Mouse (Mus musculus) midbrain, embryonic 13.5 days (tissue): ENCODE measurements around the gene Crtc3. TPM values are rescaled to one million over a fixed set of nuclear protein-coding genes. Genes with fewer than 3 reads are reported as not detected.

Experiments used
- ATAC-seq: fragments of 200-750 bp; cut with Nextera tagmentation; 2 replicates; pipeline ENCODE4 v1.8.0; 2017; ENCODE audit warnings: mild to moderate bottlenecking, moderate TSS enrichment, moderate library complexity
- H3K27ac ChIP-seq: fragments of 300-500 bp; sonication (generic); 2 replicates; pipeline ENCODE4 v1.5.1; 2015; ENCODE audit warnings: inconsistent platforms, mild to moderate bottlenecking, moderate library complexity
- H3K27me3 ChIP-seq: fragments of 300-500 bp; sonication (generic); 2 replicates; pipeline ENCODE4 v1.6.1; 2015; ENCODE audit warnings: mild to moderate bottlenecking, inconsistent platforms
- H3K36me3 ChIP-seq: fragments of 300-500 bp; sonication (generic); 2 replicates; pipeline ENCODE4 v1.6.1; 2015; ENCODE audit warnings: mild to moderate bottlenecking, inconsistent platforms
- H3K4me1 ChIP-seq: fragments of 300-500 bp; sonication (generic); replicated peaks from 2 replicates; pipeline ENCODE4 v1.6.1; 2015; ENCODE audit warnings: inconsistent platforms
- H3K4me2 ChIP-seq: fragments of 300-500 bp; sonication (generic); replicated peaks from 2 replicates; pipeline ENCODE4 v1.6.1; 2015; ENCODE audit warnings: moderate library complexity, mild to moderate bottlenecking, inconsistent platforms
- H3K4me3 ChIP-seq: fragments of 300-500 bp; sonication (generic); replicated peaks from 2 replicates; pipeline ENCODE4 v1.5.1; 2015; ENCODE audit warnings: mild to moderate bottlenecking, inconsistent platforms
- H3K9ac ChIP-seq: fragments of 300-500 bp; sonication (generic); replicated peaks from 2 replicates; pipeline ENCODE4 v1.6.1; 2015; ENCODE audit warnings: mild to moderate bottlenecking, inconsistent platforms
- H3K9me3 ChIP-seq: fragments of 300-500 bp; sonication (generic); 2 replicates; pipeline ENCODE4 v1.6.1; 2016; ENCODE audit warnings: mild to moderate bottlenecking, inconsistent platforms
- WGBS: fragments of 180-500 bp; shearing (Covaris S2); methylation state at CpG from one replicate; pipeline ENCODE4 v1.1.7; 2015; 5-methylcytosine and 5-hydroxymethylcytosine counted together
- polyA plus RNA-seq: library from polyadenylated mRNA; unstranded; fragments of >200 nt; fragmentation: Nextera tagmentation; extraction: Ambion mirVana; gene quantifications from 2 replicates; pipeline ENCODE4 v1.2.1, GENCODE M21; 2015

The Crtc3 gene
- polyA plus RNA-seq, 1 experiment from 2014 or later = 12.4 TPM

DNA sequence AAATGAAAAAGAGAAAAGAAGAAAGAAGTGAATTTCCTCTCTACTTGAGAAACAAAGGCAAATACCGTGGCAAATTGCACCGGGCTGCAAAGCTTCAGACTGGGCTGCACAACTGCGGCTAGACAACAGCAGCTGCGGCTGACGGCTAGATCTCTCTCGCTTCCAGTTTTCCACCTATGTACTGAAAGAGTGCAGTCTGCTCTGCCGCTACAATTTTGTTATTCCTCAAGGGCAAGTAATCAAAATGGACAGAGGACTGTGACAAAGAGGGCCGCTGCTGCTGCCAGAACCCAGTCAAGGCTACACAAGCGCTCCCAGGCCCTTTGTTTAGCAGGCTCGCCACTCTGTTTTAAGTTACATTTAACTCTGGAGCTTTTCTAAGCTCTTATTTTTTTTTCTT is 35.6 kb downstream of the Crtc3 start:
- Histone ChIP-seq H3K9me3 (no peaks in the 10 kb centered on the region), H3K27ac (peak overlapping the region; percentile 70), H3K4me1 (peaks cover 42% of the 10 kb centered on the region), H3K9ac (no peak overlapping the region), H3K27me3 (no peaks in the 10 kb centered on the region), H3K4me3 (no peak overlapping the region), H3K36me3 (no peaks in the 10 kb centered on the region), H3K4me2 (no peak overlapping the region)
- ATAC-seq = no peak; the same call in 1 of the 2 replicates
- 38% methylated on average over 10 of the region's 10 CpGs for WGBS

DNA sequence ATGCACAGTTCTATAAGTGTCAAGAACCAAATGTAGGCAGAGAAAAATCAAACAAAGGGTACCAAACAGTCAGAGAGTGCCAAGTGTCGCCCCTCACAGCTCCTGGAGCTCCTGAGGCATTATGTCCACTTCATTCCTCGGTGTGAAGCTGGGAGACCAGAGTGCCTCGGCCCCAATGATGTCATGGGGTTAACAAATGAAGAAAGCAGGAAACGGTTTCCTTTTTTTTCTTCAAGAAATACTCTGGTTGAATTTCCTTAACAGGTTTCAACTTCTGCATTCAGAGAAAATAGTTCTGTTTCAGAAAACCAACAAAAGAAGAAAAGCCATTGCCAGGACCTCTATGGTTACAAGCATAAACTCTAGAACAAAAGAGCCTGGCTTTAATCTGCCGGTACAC is 36.4 kb downstream of the Crtc3 start:
- ATAC-seq = 0 out of 2 replicates have a peak, but pooled peaks have one; percentile 25
- H3K9ac ChIP-seq = no peak overlapping the region
- peaks cover 42% of the 10 kb centered on the region for H3K4me1 ChIP-seq
- H3K4me3 ChIP-seq = no peak overlapping the region
- no peaks in the 10 kb centered on the region for H3K9me3 ChIP-seq
- H3K36me3 ChIP-seq = no peaks in the 10 kb centered on the region
- H3K27me3 ChIP-seq = no peaks in the 10 kb centered on the region
- no peak overlapping the region for H3K4me2 ChIP-seq
- 31% methylated on average over 5 of the region's 5 CpGs for WGBS
- peak overlapping the region; percentile 70 for H3K27ac ChIP-seq

DNA sequence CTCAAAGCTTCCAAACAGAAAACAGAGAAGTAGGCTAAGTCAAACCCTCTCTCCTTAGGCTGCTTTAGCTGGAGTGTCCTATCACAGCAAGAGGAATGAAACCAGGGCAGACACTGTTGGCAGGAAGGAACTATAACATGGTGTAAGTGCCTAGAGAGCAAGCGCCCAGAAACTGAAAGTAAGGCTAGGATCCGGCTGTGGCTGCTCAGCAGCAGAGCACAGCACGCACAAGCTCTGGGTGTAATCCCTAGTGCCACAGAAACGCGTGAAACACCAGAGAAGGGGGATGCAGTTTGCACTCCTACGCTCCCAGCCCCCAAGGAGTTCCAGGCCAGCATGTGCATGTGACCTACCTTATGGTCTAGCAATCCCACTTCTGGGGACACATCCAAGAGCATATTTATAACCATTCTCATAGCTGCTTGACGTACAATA is 41.2 kb downstream of the Crtc3 start:
- Histone ChIP-seq H3K4me3 (no peak overlapping the region), H3K27ac (peak overlapping the region; percentile 28), H3K36me3 (no peaks in the 10 kb centered on the region), H3K4me1 (peaks cover 25% of the 10 kb centered on the region), H3K9me3 (no peaks in the 10 kb centered on the region), H3K27me3 (no peaks in the 10 kb centered on the region), H3K4me2 (no peak overlapping the region), H3K9ac (no peak overlapping the region)
- WGBS = 81% methylated on average over 7 of the region's 7 CpGs
- ATAC-seq = no peak

DNA sequence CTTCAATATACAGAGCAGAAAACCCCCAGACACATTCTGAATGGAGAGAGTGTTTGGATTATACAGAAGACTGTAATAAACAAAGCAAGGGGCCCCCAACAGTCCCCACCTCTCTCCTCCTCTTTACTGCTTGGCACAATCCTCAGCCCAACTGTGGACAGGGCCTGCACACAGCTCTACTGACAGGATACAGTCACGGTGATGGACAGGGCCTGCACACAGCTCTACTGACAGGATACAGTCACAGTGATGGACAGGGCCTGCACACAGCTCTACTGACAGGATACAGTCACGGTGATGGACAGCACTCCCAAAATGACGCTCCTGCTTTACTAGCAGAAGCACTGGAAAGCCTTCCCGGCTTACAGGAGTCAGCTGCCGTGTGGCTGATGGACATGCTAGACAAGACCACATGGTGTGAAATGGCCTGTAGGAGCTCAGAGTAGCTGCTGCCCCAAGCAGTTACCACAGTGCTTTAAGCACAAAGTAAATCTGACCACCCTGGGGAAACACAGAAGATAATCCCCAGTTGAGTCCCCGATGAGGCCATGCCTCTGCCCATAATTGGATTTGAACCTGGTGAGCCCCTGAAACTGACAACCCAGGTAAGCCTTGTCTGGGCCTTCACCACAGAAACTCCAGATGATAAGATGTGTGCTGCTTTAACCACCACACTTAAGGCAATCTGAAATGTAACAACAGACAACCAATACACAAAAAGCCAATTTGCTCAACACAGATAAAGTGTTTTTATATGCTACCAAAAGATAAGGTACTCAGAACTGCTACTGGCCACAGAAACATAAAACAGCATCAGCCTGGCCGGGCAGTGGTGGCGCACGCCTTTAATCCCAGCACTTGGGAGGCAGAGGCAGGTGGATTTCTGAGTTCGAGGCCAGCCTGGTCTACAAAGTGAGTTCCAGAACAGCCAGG is 42.3 kb downstream of the Crtc3 start:
- H3K4me1 ChIP-seq = peaks cover 27% of the 10 kb centered on the region
- H3K27ac ChIP-seq = 0 out of 2 replicates have a peak overlapping the region, but pooled peaks have one; percentile 22
- H3K9ac ChIP-seq = no peak overlapping the region
- no peak overlapping the region for H3K4me2 ChIP-seq
- no peaks in the 10 kb centered on the region for H3K9me3 ChIP-seq
- H3K27me3 ChIP-seq = no peaks in the 10 kb centered on the region
- no peak overlapping the region for H3K4me3 ChIP-seq
- no peaks in the 10 kb centered on the region for H3K36me3 ChIP-seq
- 61% methylated on average over 10 of the region's 10 CpGs for WGBS
- ATAC-seq = peak; percentile 45; the same call in 1 of the 2 replicates

DNA sequence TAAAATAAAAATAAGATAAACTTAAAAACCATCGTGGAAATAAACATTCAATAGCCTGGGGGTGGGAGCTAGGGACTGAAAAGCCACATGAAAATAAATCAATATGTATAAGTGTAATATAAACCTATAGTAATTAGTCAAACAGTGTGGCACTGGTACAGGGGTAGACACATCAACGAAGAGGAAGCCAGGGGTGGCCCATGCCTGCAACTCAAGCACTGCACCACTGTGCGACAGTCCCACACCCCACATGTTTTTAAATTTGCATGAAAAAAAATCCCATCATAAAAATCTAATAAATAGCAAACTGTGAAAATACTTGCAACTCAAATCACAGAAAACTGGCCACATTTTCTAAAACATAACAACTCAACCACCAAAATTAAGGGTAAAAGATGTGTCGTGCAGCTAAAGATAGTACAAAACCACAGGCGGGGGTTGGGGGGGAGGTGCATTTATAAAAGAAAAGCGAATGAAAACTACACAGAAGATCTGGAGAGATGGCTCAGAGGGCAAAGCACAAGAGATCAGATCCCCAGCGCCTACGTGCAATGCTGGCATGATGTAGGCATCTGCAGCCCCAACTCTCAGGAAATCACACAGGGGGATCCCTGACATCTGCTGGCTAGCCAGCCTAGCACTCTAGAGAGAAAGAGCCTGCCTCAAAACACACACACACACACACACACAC is 45.6 kb downstream of the Crtc3 start:
- H3K9ac ChIP-seq = no peak overlapping the region

DNA sequence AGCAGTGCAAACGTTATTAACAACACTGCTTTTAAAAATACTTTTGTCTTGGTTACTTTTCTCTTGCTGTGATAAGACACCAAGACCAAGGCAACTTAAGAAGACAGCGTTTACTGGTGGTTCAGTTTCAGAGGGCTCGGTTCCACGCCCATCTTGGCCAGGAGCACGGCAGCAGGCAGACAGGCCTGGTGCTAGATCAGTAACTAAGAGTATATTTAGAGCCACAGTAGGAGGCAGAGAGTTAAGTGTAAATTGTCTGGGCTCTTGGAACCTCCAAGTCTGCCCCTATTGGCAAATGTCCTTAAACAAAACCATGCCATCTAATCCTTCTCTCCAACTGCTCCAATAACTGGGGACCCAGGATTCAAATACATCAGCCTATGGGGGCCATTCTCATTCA is 46.1 kb downstream of the Crtc3 start:
- peaks cover 30% of the 10 kb centered on the region for H3K4me1 ChIP-seq
- no peaks in the 10 kb centered on the region for H3K36me3 ChIP-seq
- ATAC-seq = no peak
- no peaks in the 10 kb centered on the region for H3K27me3 ChIP-seq
- H3K9ac ChIP-seq = no peak overlapping the region
- 72% methylated on average over 5 of the region's 5 CpGs for WGBS
- H3K4me3 ChIP-seq = no peak overlapping the region
- H3K4me2 ChIP-seq = no peak overlapping the region
- H3K27ac ChIP-seq = no peak overlapping the region
- H3K9me3 ChIP-seq = no peaks in the 10 kb centered on the region

More for the DNA sequence above, 45.6 kb downstream of the Crtc3 start:
- no peaks in the 10 kb centered on the region for H3K9me3 ChIP-seq
- H3K4me3 ChIP-seq = no peak overlapping the region
- WGBS = 78% methylated on average over 8 of the region's 8 CpGs
- ATAC-seq = no peak
- no peak overlapping the region for H3K4me2 ChIP-seq
- H3K36me3 ChIP-seq = no peaks in the 10 kb centered on the region
- no peaks in the 10 kb centered on the region for H3K27me3 ChIP-seq
- H3K27ac ChIP-seq = no peak overlapping the region
- peaks cover 33% of the 10 kb centered on the region for H3K4me1 ChIP-seq

DNA sequence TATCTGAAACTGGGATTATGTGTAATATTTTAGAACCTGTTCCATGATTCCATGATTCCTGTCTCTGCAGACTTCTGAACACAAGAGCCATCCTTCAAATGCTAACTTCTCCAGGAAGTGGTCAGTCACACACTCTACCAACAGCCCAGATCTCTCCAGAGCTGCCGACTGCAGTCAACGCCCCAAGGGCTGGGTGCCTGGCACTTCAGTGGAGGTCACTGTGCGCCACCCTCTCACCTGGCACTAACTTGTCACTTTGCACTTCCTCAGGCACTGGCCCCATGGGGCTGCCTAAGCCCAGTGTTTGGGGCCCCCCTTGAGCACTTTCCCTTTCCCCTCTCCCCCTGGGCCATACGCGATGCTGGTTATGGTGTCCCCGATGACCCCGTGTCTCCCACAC is 46.8 kb downstream of the Crtc3 start:
- H3K4me2 ChIP-seq = no peak overlapping the region
- no peaks in the 10 kb centered on the region for H3K27me3 ChIP-seq
- no peak overlapping the region for H3K27ac ChIP-seq
- H3K9me3 ChIP-seq = no peaks in the 10 kb centered on the region
- H3K4me3 ChIP-seq = no peak overlapping the region
- no peak overlapping the region for H3K9ac ChIP-seq
- WGBS = 81% methylated on average over 7 of the region's 7 CpGs
- H3K4me1 ChIP-seq = peaks cover 27% of the 10 kb centered on the region
- ATAC-seq = no peak
- no peaks in the 10 kb centered on the region for H3K36me3 ChIP-seq

DNA sequence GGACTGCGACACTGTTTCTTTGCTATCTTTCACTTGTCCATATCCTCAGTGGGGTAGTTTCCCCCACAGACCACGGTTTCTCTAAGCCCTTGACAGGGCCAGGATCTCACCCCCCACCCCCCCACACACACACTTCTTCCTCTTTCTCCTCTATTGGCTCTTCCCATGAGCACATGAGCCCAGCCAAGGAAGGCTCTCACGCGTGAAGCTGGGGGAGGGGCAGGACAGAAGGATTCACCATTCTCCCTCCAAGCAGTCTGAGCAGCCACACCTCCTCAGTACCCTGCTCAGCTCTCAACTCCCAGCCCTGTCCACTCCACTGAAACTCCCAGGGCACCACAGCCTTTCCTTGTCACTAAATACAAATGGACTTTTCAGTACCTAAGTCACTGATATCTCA is 47.2 kb downstream of the Crtc3 start:
- H3K4me3 ChIP-seq = no peak overlapping the region
- no peaks in the 10 kb centered on the region for H3K27me3 ChIP-seq
- whole genome bisulfite sequencing = 6% methylated on average over 4 of the region's 4 CpGs
- peak; percentile 53; the same call in 1 of the 2 replicates for ATAC-seq
- no peaks in the 10 kb centered on the region for H3K9me3 ChIP-seq
- no peaks in the 10 kb centered on the region for H3K36me3 ChIP-seq
- H3K4me2 ChIP-seq = no peak overlapping the region
- H3K9ac ChIP-seq = no peak overlapping the region
- H3K27ac ChIP-seq = 0 out of 2 replicates have a peak overlapping the region, but pooled peaks have one; percentile 17
- peaks cover 27% of the 10 kb centered on the region for H3K4me1 ChIP-seq

DNA sequence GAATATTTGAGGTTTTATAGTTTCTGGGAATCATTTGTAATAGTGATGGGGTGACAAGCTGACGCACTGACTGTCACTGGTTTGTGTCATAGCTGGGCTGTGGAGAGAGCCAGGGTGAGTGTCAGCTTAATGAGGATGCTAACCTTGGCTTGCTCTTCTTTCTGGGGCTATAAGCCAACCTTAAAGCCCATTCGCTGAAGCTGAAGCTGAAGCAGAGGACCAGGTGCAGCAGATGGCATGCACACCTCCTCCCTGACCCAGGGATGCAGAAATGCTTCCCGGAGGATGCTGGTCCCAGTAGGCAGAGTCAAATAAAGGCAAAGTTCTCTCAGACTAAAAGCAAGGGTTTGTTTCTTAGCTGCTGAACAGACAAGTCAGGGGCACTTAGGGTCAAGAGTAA is 48.7 kb downstream of the Crtc3 start:
- no peaks in the 10 kb centered on the region for H3K27me3 ChIP-seq
- no peak overlapping the region for H3K9ac ChIP-seq
- no peak overlapping the region for H3K27ac ChIP-seq
- H3K36me3 ChIP-seq = no peaks in the 10 kb centered on the region
- no peaks in the 10 kb centered on the region for H3K9me3 ChIP-seq
- H3K4me1 ChIP-seq = peaks cover 31% of the 10 kb centered on the region
- ATAC-seq = no peak
- WGBS = 84% methylated on average over 3 of the region's 3 CpGs
- H3K4me3 ChIP-seq = no peak overlapping the region
- H3K4me2 ChIP-seq = no peak overlapping the region

DNA sequence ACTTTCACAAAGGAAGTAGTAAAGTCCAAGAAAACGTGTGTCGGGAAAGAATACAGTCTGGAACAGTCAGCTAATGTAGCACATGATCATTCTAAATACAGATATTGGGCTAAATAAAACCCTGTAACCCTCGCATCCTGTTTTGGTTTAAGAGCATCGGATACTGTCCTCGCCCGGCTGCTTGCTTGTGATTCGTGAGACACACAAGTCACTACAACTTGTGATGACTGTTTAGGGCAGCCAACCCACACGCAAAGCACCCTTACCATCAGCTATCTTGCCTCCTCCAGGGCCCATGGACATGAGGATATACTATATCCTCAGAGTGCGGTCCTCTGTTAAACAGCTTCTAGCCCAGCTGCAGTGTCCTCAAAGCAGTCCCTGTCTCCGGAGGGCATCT is 50.2 kb downstream of the Crtc3 start:
- ATAC-seq = no peak
- Histone ChIP-seq H3K9ac (no peak overlapping the region), H3K4me2 (no peak overlapping the region), H3K4me3 (no peak overlapping the region), H3K4me1 (peaks cover 32% of the 10 kb centered on the region), H3K36me3 (no peaks in the 10 kb centered on the region), H3K27ac (no peak overlapping the region), H3K27me3 (no peaks in the 10 kb centered on the region), H3K9me3 (no peaks in the 10 kb centered on the region)
- WGBS = 86% methylated on average over 10 of the region's 10 CpGs

DNA sequence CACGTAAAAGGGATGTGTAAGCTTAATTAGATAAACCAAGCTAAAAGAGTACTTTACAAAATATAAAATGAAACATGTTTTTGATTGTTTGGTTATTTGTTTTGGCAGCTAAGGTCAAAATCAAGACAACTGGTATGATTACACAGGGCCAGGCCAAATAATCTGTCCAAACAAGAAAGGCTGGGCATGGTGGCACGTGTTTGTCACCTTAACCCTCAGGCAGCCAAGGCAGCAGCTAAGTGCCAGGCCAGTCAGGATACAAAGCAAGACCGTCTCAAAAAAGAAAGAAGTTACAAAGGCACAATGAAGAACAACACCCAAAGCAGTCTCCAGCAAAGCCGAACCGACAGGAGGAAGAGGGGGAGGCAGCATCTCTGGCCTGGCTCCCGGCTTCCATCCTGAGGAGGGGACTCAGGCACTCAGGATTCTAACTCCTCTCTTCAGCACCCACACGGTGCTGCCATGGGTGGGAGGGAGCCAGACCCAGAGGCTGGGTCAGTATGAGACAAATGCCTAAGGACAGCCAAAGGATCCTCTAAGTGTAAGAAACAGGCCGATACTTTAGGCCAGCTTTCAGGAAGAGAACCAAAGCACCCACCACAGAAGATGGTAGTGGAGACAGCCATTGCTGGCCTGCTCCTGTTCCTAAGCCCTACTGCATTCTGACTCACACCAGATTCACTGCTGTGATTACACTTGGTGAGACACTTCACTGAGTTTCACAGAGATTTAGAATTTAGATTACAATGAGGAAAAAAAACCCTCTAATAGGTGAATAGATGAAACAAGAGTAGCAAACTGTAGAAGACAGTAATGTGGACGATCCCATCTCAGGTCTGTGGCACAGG is 51.5 kb downstream of the Crtc3 start:
- 63% methylated on average over 9 of the region's 9 CpGs for WGBS
- Histone ChIP-seq H3K9me3 (no peaks in the 10 kb centered on the region), H3K4me2 (no peak overlapping the region), H3K9ac (no peak overlapping the region), H3K4me3 (no peak overlapping the region), H3K36me3 (no peaks in the 10 kb centered on the region), H3K27ac (no peak overlapping the region), H3K27me3 (no peaks in the 10 kb centered on the region), H3K4me1 (peaks cover 26% of the 10 kb centered on the region)
- no peak for ATAC-seq
